Mouse (Mus musculus): Measurements from ENCODE around the gene Eif4enif1. TPM values are rescaled to one million over a fixed set of nuclear protein-coding genes. Genes with fewer than 3 reads are reported as not detected.
"Not testable (repeated sequence)": the region's sequence is repeated elsewhere in the genome, so short reads cannot be mapped to it uniquely, and the experiment has no call there.

Gene Eif4enif1
- 62.0 and 62.5 TPM in 2 replicates for polyA plus RNA-seq (2016; fragmentation: Nextera tagmentation; extraction: Ambion mirVana)

- H3K36me3 ChIP-seq: peaks cover 21% of the 10 kb centered on the region
- H3K9me3 ChIP-seq: no peaks in the 10 kb centered on the region
- H3K9ac ChIP-seq: peak within 1 kb of the TSS; percentile 13
- peak; percentile 74 for ATAC-seq (ENCODE audit: low FRiP score, low read depth)
- under 1% methylated on average over 42 of the region's 57 CpGs for WGBS
- no peaks in the 10 kb centered on the region for H3K27me3 ChIP-seq (replicated peaks)
- peak within 1 kb of the TSS; percentile 44 for H3K4me2 ChIP-seq (replicated peaks)
- H3K4me1 ChIP-seq: no peaks in the 10 kb centered on the region
- no peak within 1 kb of the TSS for H3K27ac ChIP-seq
- H3K4me3 ChIP-seq: peak within 1 kb of the TSS; percentile 42
These were observed at the start of gene Eif4enif1 for GRCm38 (mm10) chr11:3202231-3202701. Gene Eif4enif1 (plus strand): TSS chr11:3202392.

- ATAC-seq (ENCODE audit: low FRiP score, low read depth): peak; percentile 26
- not testable (repeated sequence) for H3K9ac ChIP-seq; H3K4me3 ChIP-seq; H3K4me1 ChIP-seq; H3K4me2 ChIP-seq (replicated peaks); H3K36me3 ChIP-seq; H3K27ac ChIP-seq; H3K27me3 ChIP-seq (replicated peaks)
- peaks cover 16% of the 10 kb centered on the region for H3K9me3 ChIP-seq
- WGBS: 85% methylated on average over 1 of the region's 1 CpGs
These were observed 48.4 kb upstream of the Eif4enif1 start for GRCm38 (mm10) chr11:3153666-3154397.

GRCm38 (mm10) chr11:3156991-3157390 lies 45.2 kb upstream of the Eif4enif1 start:
- not testable (repeated sequence) for H3K4me3 ChIP-seq; H3K27me3 ChIP-seq (replicated peaks); H3K36me3 ChIP-seq; H3K27ac ChIP-seq; H3K9ac ChIP-seq; ATAC-seq (ENCODE audit: low FRiP score, low read depth); H3K4me2 ChIP-seq (replicated peaks); H3K4me1 ChIP-seq
- peaks cover 12% of the 10 kb centered on the region for H3K9me3 ChIP-seq
- 94% methylated on average over 2 of the region's 3 CpGs for WGBS

GRCm38 (mm10) chr11:3157996-3158395 lies 44.2 kb upstream of the Eif4enif1 start:
- H3K36me3 ChIP-seq; H3K27ac ChIP-seq; ATAC-seq (ENCODE audit: low FRiP score, low read depth); H3K4me3 ChIP-seq; H3K4me1 ChIP-seq; H3K9ac ChIP-seq; H3K4me2 ChIP-seq (replicated peaks); H3K27me3 ChIP-seq (replicated peaks): not testable (repeated sequence)
- peaks cover 18% of the 10 kb centered on the region for H3K9me3 ChIP-seq
- 96% methylated on average over 6 of the region's 6 CpGs for WGBS

GRCm38 (mm10) chr11:3158800-3159199 lies 43.4 kb upstream of the Eif4enif1 start:
- ATAC-seq (ENCODE audit: low FRiP score, low read depth); H3K27me3 ChIP-seq (replicated peaks); H3K4me3 ChIP-seq; H3K9ac ChIP-seq; H3K36me3 ChIP-seq; H3K27ac ChIP-seq; H3K4me2 ChIP-seq (replicated peaks); H3K4me1 ChIP-seq: not testable (repeated sequence)
- H3K9me3 ChIP-seq: peaks cover 15% of the 10 kb centered on the region
- WGBS: 93% methylated on average over 4 of the region's 4 CpGs

GRCm38 (mm10) chr11:3161370-3161769 lies 40.8 kb upstream of the Eif4enif1 start:
- peaks cover 17% of the 10 kb centered on the region for H3K9me3 ChIP-seq
- 67% methylated on average over 1 of the region's 2 CpGs for WGBS
- H3K27me3 ChIP-seq (replicated peaks); H3K27ac ChIP-seq; H3K36me3 ChIP-seq; H3K9ac ChIP-seq; H3K4me2 ChIP-seq (replicated peaks); ATAC-seq (ENCODE audit: low FRiP score, low read depth); H3K4me3 ChIP-seq; H3K4me1 ChIP-seq: not testable (repeated sequence)

- not testable (repeated sequence) for H3K27me3 ChIP-seq (replicated peaks); H3K4me1 ChIP-seq; H3K36me3 ChIP-seq; H3K27ac ChIP-seq; H3K4me2 ChIP-seq (replicated peaks); H3K9ac ChIP-seq
- WGBS: 72% methylated on average over 5 of the region's 5 CpGs
- peaks cover 17% of the 10 kb centered on the region for H3K9me3 ChIP-seq
- H3K4me3 ChIP-seq: 0 out of 2 replicates have a peak overlapping the region, but pooled peaks have one; percentile 0
- peak; percentile 27 for ATAC-seq (ENCODE audit: low FRiP score, low read depth)
These were observed 39.8 kb upstream of the Eif4enif1 start for GRCm38 (mm10) chr11:3162236-3162897.

GRCm38 (mm10) chr11:3163122-3163521 lies 39.1 kb upstream of the Eif4enif1 start:
- H3K4me2 ChIP-seq (replicated peaks); H3K27ac ChIP-seq; H3K9ac ChIP-seq; ATAC-seq (ENCODE audit: low FRiP score, low read depth); H3K4me1 ChIP-seq; H3K36me3 ChIP-seq; H3K4me3 ChIP-seq; H3K27me3 ChIP-seq (replicated peaks): not testable (repeated sequence)
- WGBS: 90% methylated on average over 2 of the region's 2 CpGs
- H3K9me3 ChIP-seq: peaks cover 14% of the 10 kb centered on the region

- peaks cover 14% of the 10 kb centered on the region for H3K9me3 ChIP-seq
- H3K4me3 ChIP-seq; H3K4me1 ChIP-seq; H3K27ac ChIP-seq; H3K27me3 ChIP-seq (replicated peaks); H3K36me3 ChIP-seq; ATAC-seq (ENCODE audit: low FRiP score, low read depth); H3K4me2 ChIP-seq (replicated peaks); H3K9ac ChIP-seq: not testable (repeated sequence)
- 79% methylated on average over 3 of the region's 3 CpGs for WGBS
These were observed 38.5 kb upstream of the Eif4enif1 start for GRCm38 (mm10) chr11:3163661-3164060.

- peaks cover 14% of the 10 kb centered on the region for H3K9me3 ChIP-seq
- H3K4me2 ChIP-seq (replicated peaks); H3K27me3 ChIP-seq (replicated peaks); H3K27ac ChIP-seq; H3K9ac ChIP-seq; ATAC-seq (ENCODE audit: low FRiP score, low read depth); H3K36me3 ChIP-seq; H3K4me3 ChIP-seq; H3K4me1 ChIP-seq: not testable (repeated sequence)
- WGBS: 90% methylated on average over 3 of the region's 5 CpGs
These were observed 36.9 kb upstream of the Eif4enif1 start for GRCm38 (mm10) chr11:3165210-3165782.

- H3K36me3 ChIP-seq; H3K27ac ChIP-seq; H3K27me3 ChIP-seq (replicated peaks); H3K4me2 ChIP-seq (replicated peaks); H3K4me3 ChIP-seq; ATAC-seq (ENCODE audit: low FRiP score, low read depth); H3K4me1 ChIP-seq; H3K9ac ChIP-seq: not testable (repeated sequence)
- H3K9me3 ChIP-seq: peaks cover 13% of the 10 kb centered on the region
These were observed 35.9 kb upstream of the Eif4enif1 start for GRCm38 (mm10) chr11:3166321-3166720.

- H3K4me1 ChIP-seq; ATAC-seq (ENCODE audit: low FRiP score, low read depth); H3K36me3 ChIP-seq; H3K27me3 ChIP-seq (replicated peaks); H3K4me3 ChIP-seq; H3K4me2 ChIP-seq (replicated peaks); H3K9ac ChIP-seq; H3K27ac ChIP-seq: not testable (repeated sequence)
- peaks cover 18% of the 10 kb centered on the region for H3K9me3 ChIP-seq
- WGBS: 91% methylated on average over 4 of the region's 4 CpGs
These were observed 35.1 kb upstream of the Eif4enif1 start for GRCm38 (mm10) chr11:3167129-3167528.

Measured in neural tube, embryonic 12.5 days (tissue).